Mouse (Mus musculus) myocyte (in vitro differentiated cells): ENCODE results near the gene Ahcyl2.

Experiments used
- CEBPB ChIP-seq: IDR thresholded peaks from 2 replicates; pipeline ENCODE4 v1.6.1; 2011; ENCODE audit warnings: mild to moderate bottlenecking, moderate library complexity; ENCODE audit not compliant: poor library complexity, insufficient read depth, severe bottlenecking
- MAX ChIP-seq: IDR thresholded peaks from one replicate; pipeline ENCODE4 v1.6.1; 2011; ENCODE audit warnings: low read depth, mild to moderate bottlenecking, control low read depth
- MYOG ChIP-seq, 3 experiments: IDR thresholded peaks; one replicate each; pipeline ENCODE4 v1.6.1; 2011; ENCODE audit warnings: control low read depth in 2 of 3, low read depth in 2 of 3, mild to moderate bottlenecking in 2 of 3; ENCODE audit not compliant: insufficient read length in 2 of 3, control insufficient read depth in 1 of 3, insufficient read depth in 1 of 3
- POLR2A ChIP-seq: IDR thresholded peaks from one replicate; pipeline ENCODE4 v1.6.1; 2011; ENCODE audit warnings: low read depth, mild to moderate bottlenecking, control low read depth, moderate library complexity; ENCODE audit not compliant: insufficient read length
- TCF12 ChIP-seq: IDR thresholded peaks from one replicate; pipeline ENCODE4 v1.6.1; 2011; ENCODE audit warnings: mild to moderate bottlenecking, control low read depth; ENCODE audit not compliant: poor library complexity, insufficient read depth, severe bottlenecking
- USF1 ChIP-seq: IDR thresholded peaks from one replicate; pipeline ENCODE4 v1.6.1; 2011; ENCODE audit warnings: low read depth, mild to moderate bottlenecking, control low read depth, moderate library complexity

DNA sequence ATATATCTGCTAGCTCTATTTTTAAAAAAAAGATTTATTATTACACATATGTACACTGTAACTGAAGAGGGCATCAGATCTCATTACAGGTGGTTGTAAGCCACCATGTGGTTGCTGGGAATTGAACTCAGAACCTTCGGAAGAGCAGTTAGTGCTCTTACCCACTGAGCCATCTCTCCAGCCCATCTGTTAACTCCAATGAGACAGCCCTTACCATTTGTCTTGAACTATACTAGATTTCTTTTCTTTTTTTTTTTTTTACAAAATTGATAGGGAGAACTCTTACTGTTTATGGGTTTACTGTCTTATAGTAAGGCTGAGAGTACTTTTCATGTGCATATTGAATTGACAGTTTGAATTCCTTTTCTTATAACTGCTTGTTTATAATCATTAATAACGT, 12.8 kb downstream of the Ahcyl2 start:
- TF ChIP-seq POLR2A (no peak), MAX (no peak), CEBPB (no peak), MYOG (IDR thresholded peaks at IDR 0.05; ENCODE audit: control insufficient read depth in 1 of 3, insufficient read depth in 1 of 3, insufficient read length in 2 of 3, low read depth in 2 of 3) (no peak), USF1 (no peak), TCF12 (no peak)
